Mouse (Mus musculus) E14TG2a.4 (cell line): Measurements from ENCODE around the gene Ntsr1.

Source experiments
- CTCF ChIP-seq: conservative IDR thresholded peaks from 2 replicates; pipeline ENCODE4 v1.5.1; 2014; ENCODE audit warnings: low read length
- NANOG ChIP-seq: IDR thresholded peaks from 2 replicates; pipeline ENCODE4 v1.6.1; 2014; ENCODE audit warnings: borderline replicate concordance, low read length, mixed read lengths
- POU5F1 ChIP-seq: IDR thresholded peaks from 2 replicates; pipeline ENCODE4 v1.6.1; 2014; ENCODE audit warnings: low read length, borderline replicate concordance

GRCm38 (mm10) chr2:180484882-180485281 lies 14.9 kb upstream of the Ntsr1 start:
- TF ChIP-seq CTCF (no peak), NANOG (no peak), POU5F1 (no peak)
